Mouse (Mus musculus): ENCODE data around the gene Pdgfd.

- TF ChIP-seq CTCF (conservative IDR thresholded peaks at IDR 0.05 in 1 of 2, IDR thresholded peaks at IDR 0.05 in 1 of 2; ENCODE audit: low read depth in 2 of 2, low read length in 2 of 2) (no peak), RAD21 (IDR thresholded peaks at IDR 0.05; ENCODE audit: low read depth, low read length) (no peak), POLR2A (IDR thresholded peaks at IDR 0.05; ENCODE audit: low read depth, low read length) (no peak), ZNF384 (IDR thresholded peaks at IDR 0.05; ENCODE audit: low read depth, low read length) (no peak), UBTF (IDR thresholded peaks at IDR 0.05; ENCODE audit: low read depth, low read length) (no peak), ZKSCAN1 (IDR thresholded peaks at IDR 0.05; ENCODE audit: borderline replicate concordance, low read depth, low read length) (no peak), SMC3 (IDR thresholded peaks at IDR 0.05; ENCODE audit: low read depth, low read length) (no peak), TBP (conservative IDR thresholded peaks at IDR 0.05; ENCODE audit: low read depth, low read length) (no peak)
Observed at GRCm38 (mm10) chr9:6251990-6252389, 83.6 kb downstream of the Pdgfd start.
